Comparison of ENCODE assay signal across 7 mouse cellular contexts in the genomic region with DNA sequence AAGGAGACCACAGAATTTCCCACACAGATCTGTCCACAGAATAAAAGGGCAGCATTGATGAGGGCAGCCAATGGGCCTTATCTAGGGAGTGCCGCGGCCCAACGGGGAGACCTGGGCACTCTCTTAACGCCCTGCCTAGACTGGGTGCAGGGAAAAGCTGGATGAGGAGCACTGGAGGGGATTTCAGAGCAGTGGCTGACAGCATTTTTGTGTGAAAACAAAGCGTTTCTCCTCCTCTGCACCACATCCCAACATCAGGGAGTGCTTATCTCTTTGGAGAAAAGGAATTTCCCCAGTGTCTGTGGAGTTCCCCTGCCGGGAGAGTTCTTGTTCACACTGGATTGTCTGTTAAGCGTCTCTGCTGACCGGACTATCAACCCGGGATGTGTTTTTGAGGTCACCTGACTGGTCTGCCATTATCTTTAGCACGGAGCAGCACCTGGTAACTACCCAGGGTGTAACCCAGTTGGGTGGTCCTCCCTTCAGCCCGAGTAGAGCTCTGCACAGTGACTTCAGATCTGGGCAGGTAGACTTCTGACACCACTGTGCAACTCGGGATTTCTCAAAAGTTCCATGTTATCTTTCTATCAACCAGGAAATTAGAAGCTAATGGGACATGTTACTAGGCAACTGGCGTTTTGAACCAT. TPM values are rescaled to one million over a fixed set of nuclear protein-coding genes. Genes with fewer than 3 reads are reported as not detected.
A peak's percentile ranks its signal among the peaks of the same experiment; 100 is the strongest.
DNase-seq lines count a peak whose midpoint lies in the region; ATAC-seq lines count a peak whose summit lies in the region.

No protein-coding gene starts in this region.

- H3K36me3 ChIP-seq in hindbrain, embryonic 14.5 days (replicated peaks; ENCODE audit: control insufficient read depth, insufficient read depth), result no peaks in the 10 kb centered on the region
- H3K36me3 ChIP-seq in midbrain, embryonic 15.5 days (replicated peaks), result no peaks in the 10 kb centered on the region

- H3K4me2 ChIP-seq in hindbrain, embryonic 14.5 days (replicated peaks), result peak overlapping the region; percentile 38
- H3K4me2 ChIP-seq in midbrain, embryonic 15.5 days, result peak overlapping the region; percentile 19

- WGBS in hindbrain, embryonic 14.5 days, result 8% methylated on average over 13 of the region's 13 CpGs
- 6% methylated on average over 13 of the region's 13 CpGs for WGBS in midbrain, embryonic 15.5 days

- no peaks in the 10 kb centered on the region for H3K27me3 ChIP-seq in hindbrain, embryonic 14.5 days (ENCODE audit: control insufficient read depth, insufficient read depth, low read length)
- H3K27me3 ChIP-seq in midbrain, embryonic 15.5 days (replicated peaks), result no peaks in the 10 kb centered on the region

- no peak overlapping the region for H3K27ac ChIP-seq in hindbrain, embryonic 14.5 days
- H3K27ac ChIP-seq in midbrain, embryonic 15.5 days, result no peak overlapping the region

- peaks cover 21% of the 10 kb centered on the region for H3K4me1 ChIP-seq in hindbrain, embryonic 14.5 days (replicated peaks; ENCODE audit: control insufficient read depth, insufficient read depth, low read length)
- H3K4me1 ChIP-seq in midbrain, embryonic 15.5 days, result peaks cover 8% of the 10 kb centered on the region; the same call in 1 of the 2 replicates

- peak; percentile 53; the same call in 1 of the 2 replicates for ATAC-seq in hindbrain, embryonic 14.5 days (ENCODE audit: low FRiP score)
- peak; percentile 64 for ATAC-seq in midbrain, embryonic 15.5 days (replicated peaks)
- ATAC-seq in granulocyte monocyte progenitor cell, adult 5-6 weeks (replicated peaks; ENCODE audit: poor library complexity, severe bottlenecking), result no peak

- H3K4me3 ChIP-seq in hindbrain, embryonic 14.5 days (replicated peaks; ENCODE audit: low read length), result no peak overlapping the region
- no peak overlapping the region for H3K4me3 ChIP-seq in midbrain, embryonic 15.5 days

- no peaks in the 10 kb centered on the region for H3K9me3 ChIP-seq in hindbrain, embryonic 14.5 days (ENCODE audit: control insufficient read depth, low read length)
- no peaks in the 10 kb centered on the region for H3K9me3 ChIP-seq in midbrain, embryonic 15.5 days

- 0 out of 2 replicates have a peak overlapping the region, but pooled peaks have one; percentile 20 for H3K9ac ChIP-seq in hindbrain, embryonic 14.5 days
- no peak overlapping the region for H3K9ac ChIP-seq in midbrain, embryonic 15.5 days

- DNase-seq in ES-CJ7 (ENCODE audit: low read depth, low spot score) (peak; percentile 65), ZHBTc4 (ENCODE audit: low read depth, low spot score) (peak; percentile 68)
- no peak for DNase-seq in hindbrain, embryonic 14.5 days (ENCODE audit: low spot score)
- no peak for DNase-seq in spleen, adult 12 weeks (ENCODE audit: low spot score)
- no peak for DNase-seq in layer of hippocampus, adult 18-20 months (ENCODE audit: low spot score in 2 of 2)

RNA-seq across cellular contexts. Expression of a gene that starts 50.7 kb away (rescaled TPM):
- 18.0 and 20.3 TPM in 2 replicates for polyA plus RNA-seq in hindbrain, embryonic 14.5 days (2014; fragmentation: Nextera tagmentation; extraction: Ambion mirVana)
- 17.7 and 19.4 TPM in 2 replicates for polyA plus RNA-seq in midbrain, embryonic 15.5 days (2015; fragmentation: Nextera tagmentation; extraction: Ambion mirVana)
- 10 to 100 TPM; 58.7 to 58.9 TPM for total RNA-seq in layer of hippocampus, adult 18-20 months (2021)
- total RNA-seq in granulocyte monocyte progenitor cell, adult 5-6 weeks (2014; fragmentation: Nextera tagmentation), result 52.0 and 63.4 TPM in 2 replicates
- total RNA-seq in granulocyte monocyte progenitor cell, adult 5-6 weeks (2017), result 72.6 and 78.6 TPM in 2 replicates

Comparison
In these comparisons a context has a peak if more than half of its experiments do, and no peak if none do; other contexts are left out.
1. DNase-seq: peak in ES-CJ7 (single experiment) and ZHBTc4 (single experiment); none in hindbrain, embryonic 14.5 days (single experiment), spleen, adult 12 weeks (single experiment) and layer of hippocampus, adult 18-20 months (0 of 2).